Mouse (Mus musculus) neural tube, embryonic 12.5 days (tissue): ENCODE results near the gene Ugt1a1. TPM values are rescaled to one million over a fixed set of nuclear protein-coding genes. Genes with fewer than 3 reads are reported as not detected.
"Not testable (repeated sequence)": the region's sequence is repeated elsewhere in the genome, so short reads cannot be mapped to it uniquely, and the experiment has no call there.

Experiments
- ATAC-seq: fragments of 200-750 bp; cut with Nextera tagmentation; 2 replicates; pipeline ENCODE4 v1.8.0; 2017; ENCODE audit warnings: low read depth, mild to moderate bottlenecking, moderate TSS enrichment, moderate library complexity; ENCODE audit not compliant: low FRiP score
- H3K27ac ChIP-seq: fragments of 300-500 bp; sonication (generic); 2 replicates; pipeline ENCODE4 v1.5.1; 2016
- H3K27me3 ChIP-seq: fragments of 300-500 bp; sonication (generic); replicated peaks from 2 replicates; pipeline ENCODE4 v1.6.1; 2016; ENCODE audit warnings: mild to moderate bottlenecking
- H3K36me3 ChIP-seq: fragments of 300-500 bp; sonication (generic); 2 replicates; pipeline ENCODE4 v1.6.1; 2016; ENCODE audit warnings: mild to moderate bottlenecking
- H3K4me1 ChIP-seq: fragments of 300-500 bp; sonication (generic); 2 replicates; pipeline ENCODE4 v1.6.1; 2016
- H3K4me2 ChIP-seq: fragments of 300-500 bp; sonication (generic); replicated peaks from 2 replicates; pipeline ENCODE4 v1.6.1; 2016; ENCODE audit warnings: mild to moderate bottlenecking
- H3K4me3 ChIP-seq: fragments of 300-500 bp; sonication (generic); 2 replicates; pipeline ENCODE4 v1.5.1; 2016
- H3K9ac ChIP-seq: fragments of 300-500 bp; sonication (generic); 2 replicates; pipeline ENCODE4 v1.6.1; 2016; ENCODE audit warnings: mild to moderate bottlenecking
- H3K9me3 ChIP-seq: fragments of 300-500 bp; sonication (generic); 2 replicates; pipeline ENCODE4 v1.6.1; 2016; ENCODE audit warnings: mild to moderate bottlenecking
- WGBS: fragments of 180-500 bp; shearing (Covaris S2); methylation state at CpG from one replicate; pipeline ENCODE4 v1.1.7; 2016; 5-methylcytosine and 5-hydroxymethylcytosine counted together
- polyA plus RNA-seq: library from polyadenylated mRNA; unstranded; fragments of >200 nt; fragmentation: Nextera tagmentation; extraction: Ambion mirVana; gene quantifications from 2 replicates; pipeline ENCODE4 v1.2.1, GENCODE M21; 2016

Ugt1a1 gene
- polyA plus RNA-seq, 1 experiment from 2014 or later, result not detected

DNA sequence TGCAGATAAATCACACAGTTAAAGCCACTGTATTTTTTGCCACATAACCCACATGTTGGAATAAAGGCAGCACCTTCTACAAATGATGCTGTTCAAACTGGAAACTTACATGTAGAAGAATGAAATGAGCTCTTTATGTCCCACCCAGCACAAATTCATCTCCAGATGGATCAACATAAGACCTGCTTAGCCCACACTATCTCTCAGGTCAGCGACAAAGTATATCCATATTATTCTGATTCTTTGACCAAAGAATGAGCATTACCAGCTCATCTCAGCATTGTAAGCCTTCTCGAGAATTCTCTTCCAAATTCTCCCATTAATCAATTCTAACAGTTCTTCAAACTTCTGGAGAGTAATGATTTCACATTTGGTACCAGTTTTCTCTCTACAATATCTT, 10.5 kb downstream of the Ugt1a1 start:
- Histone ChIP-seq H3K27me3 (no peaks in the 10 kb centered on the region), H3K4me3 (no peak overlapping the region), H3K36me3 (no peaks in the 10 kb centered on the region), H3K9me3 (peaks cover 27% of the 10 kb centered on the region), H3K9ac (no peak overlapping the region), H3K4me2 (no peak overlapping the region), H3K4me1 (no peaks in the 10 kb centered on the region), H3K27ac (no peak overlapping the region)
- ATAC-seq, result no peak
- WGBS, result 49% methylated on average over 2 of the region's 2 CpGs

- H3K4me2 ChIP-seq, H3K27me3 ChIP-seq, H3K9ac ChIP-seq, H3K4me1 ChIP-seq, H3K4me3 ChIP-seq, H3K36me3 ChIP-seq, H3K27ac ChIP-seq, ATAC-seq: not testable (repeated sequence)
- H3K9me3 ChIP-seq, result peaks cover 31% of the 10 kb centered on the region
These were observed 11.3 kb downstream of the Ugt1a1 start for GRCm38 (mm10) chr1:88223011-88223515.

GRCm38 (mm10) chr1:88223591-88223990, 11.8 kb downstream of the Ugt1a1 start:
- Histone ChIP-seq H3K36me3 (no peaks in the 10 kb centered on the region), H3K27ac (no peak overlapping the region), H3K4me2 (no peak overlapping the region), H3K9me3 (peaks cover 36% of the 10 kb centered on the region), H3K27me3 (no peaks in the 10 kb centered on the region), H3K9ac (no peak overlapping the region), H3K4me1 (no peaks in the 10 kb centered on the region), H3K4me3 (no peak overlapping the region)
- no peak for ATAC-seq
- WGBS, result 58% methylated on average over 1 of the region's 1 CpGs

DNA sequence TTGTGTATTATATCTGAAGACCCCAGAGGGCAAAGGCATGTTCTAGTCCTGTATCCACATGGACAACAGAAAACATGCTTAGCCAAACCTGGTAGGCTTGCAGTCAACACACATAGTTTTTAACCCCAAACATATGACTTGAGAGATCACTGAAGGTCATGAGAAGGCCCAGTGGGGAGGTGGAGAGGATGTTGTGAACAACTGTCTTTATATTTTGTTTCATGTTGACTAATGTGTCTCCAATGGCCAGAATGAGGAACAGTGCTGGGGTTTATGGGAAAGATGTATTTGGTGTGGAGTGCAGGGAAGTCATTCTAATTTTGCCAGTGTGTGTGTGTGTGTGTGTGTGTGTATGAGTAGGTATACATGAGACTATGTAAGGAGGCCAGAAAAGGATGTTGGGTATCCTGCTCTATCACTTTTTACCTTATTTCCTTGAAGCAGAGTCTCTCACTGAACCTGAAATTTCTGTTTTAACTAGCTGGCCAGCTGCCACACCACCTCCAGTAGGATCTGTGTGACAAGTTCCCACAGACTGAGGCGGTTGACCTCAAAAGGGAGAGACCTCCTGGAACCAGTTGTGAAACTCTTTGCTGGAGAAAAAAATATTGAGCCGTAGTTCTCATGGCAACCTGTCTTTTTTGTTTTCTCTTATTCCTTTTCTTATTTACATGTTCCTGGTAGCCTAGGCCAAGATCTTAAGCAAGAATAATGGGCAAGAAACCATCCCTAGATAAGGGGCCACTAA, 12.4 kb downstream of the Ugt1a1 start:
- Histone ChIP-seq H3K4me2 (no peak overlapping the region), H3K27me3 (no peaks in the 10 kb centered on the region), H3K4me1 (no peaks in the 10 kb centered on the region), H3K27ac (no peak overlapping the region), H3K9ac (no peak overlapping the region), H3K9me3 (peaks cover 42% of the 10 kb centered on the region), H3K36me3 (no peaks in the 10 kb centered on the region), H3K4me3 (no peak overlapping the region)
- 72% methylated on average over 2 of the region's 2 CpGs for WGBS
- ATAC-seq, result no peak

GRCm38 (mm10) chr1:88225301-88225700, 13.5 kb downstream of the Ugt1a1 start:
- H3K9me3 ChIP-seq, result peaks cover 53% of the 10 kb centered on the region

DNA sequence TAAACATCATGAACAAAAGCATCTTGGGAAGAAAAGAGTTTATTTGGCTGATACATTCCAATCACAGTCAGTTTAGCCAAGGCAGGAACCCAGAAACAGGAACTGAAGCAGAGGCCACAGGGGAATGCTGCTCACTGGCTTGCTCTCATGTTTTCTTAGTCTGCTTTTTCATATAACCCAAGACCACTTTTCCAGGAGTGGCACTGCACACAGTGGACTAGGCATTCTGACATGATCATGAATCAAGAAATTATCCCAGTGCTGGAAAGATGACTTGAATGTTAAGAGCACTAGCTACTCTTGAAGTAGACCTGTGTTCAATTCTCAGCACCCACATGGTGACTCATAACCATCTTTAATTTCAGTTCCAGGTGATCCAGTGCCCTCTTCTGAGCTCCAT, 14.0 kb downstream of the Ugt1a1 start:
- Histone ChIP-seq H3K27ac (no peak overlapping the region), H3K9ac (no peak overlapping the region), H3K27me3 (no peaks in the 10 kb centered on the region), H3K9me3 (peaks cover 57% of the 10 kb centered on the region), H3K4me1 (no peaks in the 10 kb centered on the region), H3K36me3 (no peaks in the 10 kb centered on the region), H3K4me2 (no peak overlapping the region), H3K4me3 (no peak overlapping the region)
- no peak for ATAC-seq

More at GRCm38 (mm10) chr1:88225301-88225700, 13.5 kb downstream of the Ugt1a1 start:
- H3K4me1 ChIP-seq, H3K4me3 ChIP-seq, H3K36me3 ChIP-seq, H3K27me3 ChIP-seq, H3K4me2 ChIP-seq, ATAC-seq, H3K9ac ChIP-seq, H3K27ac ChIP-seq: not testable (repeated sequence)
- WGBS, result 36% methylated on average over 2 of the region's 2 CpGs

DNA sequence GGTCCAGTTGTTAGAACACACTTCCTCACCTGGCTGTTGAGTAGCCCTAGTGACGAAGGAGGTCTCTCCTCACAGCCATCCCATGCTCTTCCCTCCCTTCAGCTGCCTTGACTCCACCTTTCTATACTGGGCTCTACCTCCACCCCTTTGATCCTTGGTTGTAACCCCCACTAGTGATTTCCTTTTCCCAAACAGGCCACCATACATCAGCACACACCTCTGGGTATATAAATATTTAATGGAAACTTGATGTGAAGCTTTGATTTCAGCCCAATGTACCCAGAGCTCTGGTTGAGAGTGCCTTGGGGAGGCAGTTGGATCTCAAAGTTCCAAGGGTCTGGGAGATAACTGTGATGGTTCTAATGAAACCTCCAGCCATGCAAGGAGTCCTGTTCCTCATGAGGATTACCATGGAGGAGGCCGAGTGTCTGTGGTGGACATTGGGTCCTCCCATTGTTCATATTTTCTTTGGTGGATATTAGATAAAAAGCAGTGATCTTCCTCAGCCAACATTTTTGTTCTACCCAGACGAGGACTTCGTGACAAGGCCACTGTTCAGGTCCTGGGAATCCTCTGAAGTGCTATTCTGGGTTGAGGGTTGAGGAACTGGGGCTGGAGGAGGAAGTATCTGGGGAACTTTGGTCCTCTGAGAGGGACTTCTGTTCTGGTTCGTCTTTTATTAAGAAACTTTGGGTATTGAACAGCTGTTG, 15.1 kb downstream of the Ugt1a1 start, which contains the start of gene Mroh2a:
Gene Mroh2a (plus strand): TSS at position 317 of the 710 bp plus-strand sequence.
- H3K4me1 ChIP-seq, result no peaks in the 10 kb centered on the region
- no peaks in the 10 kb centered on the region for H3K36me3 ChIP-seq
- H3K9me3 ChIP-seq, result peaks cover 68% of the 10 kb centered on the region
- H3K4me2 ChIP-seq, result no peak within 1 kb of the TSS
- no peak within 1 kb of the TSS for H3K4me3 ChIP-seq
- no peak for ATAC-seq
- 55% methylated on average over 5 of the region's 5 CpGs for WGBS
- H3K27ac ChIP-seq, result no peak within 1 kb of the TSS
- no peaks in the 10 kb centered on the region for H3K27me3 ChIP-seq
- no peak within 1 kb of the TSS for H3K9ac ChIP-seq

GRCm38 (mm10) chr1:88227482-88227881, 15.7 kb downstream of the Ugt1a1 start:
- H3K36me3 ChIP-seq, result no peaks in the 10 kb centered on the region
- ATAC-seq, result no peak
- no peak overlapping the region for H3K9ac ChIP-seq
- peaks cover 71% of the 10 kb centered on the region for H3K9me3 ChIP-seq
- H3K4me1 ChIP-seq, result no peaks in the 10 kb centered on the region
- no peak overlapping the region for H3K4me2 ChIP-seq
- no peaks in the 10 kb centered on the region for H3K27me3 ChIP-seq
- WGBS, result 59% methylated on average over 2 of the region's 2 CpGs
- no peak overlapping the region for H3K4me3 ChIP-seq
- H3K27ac ChIP-seq, result no peak overlapping the region

DNA sequence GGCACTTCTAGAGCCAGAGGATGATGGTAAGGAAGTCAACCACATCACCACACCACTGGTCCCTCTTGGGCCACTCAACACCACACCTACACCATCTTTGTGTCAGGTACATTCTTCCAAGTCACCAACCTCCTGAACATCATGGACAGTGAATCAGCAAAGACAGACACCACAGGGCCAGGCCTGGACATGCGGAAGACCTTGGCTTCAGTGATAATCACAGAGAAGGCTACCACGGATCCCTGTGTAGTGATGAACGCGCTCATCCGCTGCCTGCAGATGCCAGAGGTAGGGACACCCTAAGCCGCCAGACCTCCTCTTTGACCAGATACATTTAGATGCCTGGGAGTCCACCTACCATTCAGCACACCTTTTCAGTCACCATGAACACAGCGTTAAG, 16.4 kb downstream of the Ugt1a1 start:
- no peaks in the 10 kb centered on the region for H3K27me3 ChIP-seq
- no peaks in the 10 kb centered on the region for H3K36me3 ChIP-seq
- H3K4me1 ChIP-seq, result no peaks in the 10 kb centered on the region
- no peak overlapping the region for H3K4me2 ChIP-seq
- peaks cover 77% of the 10 kb centered on the region for H3K9me3 ChIP-seq
- no peak overlapping the region for H3K4me3 ChIP-seq
- no peak overlapping the region for H3K27ac ChIP-seq
- H3K9ac ChIP-seq, result no peak overlapping the region
- no peak for ATAC-seq
- 68% methylated on average over 7 of the region's 7 CpGs for WGBS

- Histone ChIP-seq H3K4me3 (no peak overlapping the region), H3K36me3 (no peaks in the 10 kb centered on the region), H3K9ac (no peak overlapping the region), H3K27me3 (no peaks in the 10 kb centered on the region), H3K4me2 (no peak overlapping the region), H3K9me3 (peaks cover 92% of the 10 kb centered on the region), H3K4me1 (no peaks in the 10 kb centered on the region), H3K27ac (no peak overlapping the region)
- 79% methylated on average over 3 of the region's 3 CpGs for WGBS
- no peak for ATAC-seq
These were observed 17.8 kb downstream of the Ugt1a1 start for GRCm38 (mm10) chr1:88229566-88229965.

- 87% methylated on average over 5 of the region's 5 CpGs for WGBS
- ATAC-seq, result no peak
- H3K9ac ChIP-seq, result no peak overlapping the region
- no peaks in the 10 kb centered on the region for H3K36me3 ChIP-seq
- H3K27me3 ChIP-seq, result no peaks in the 10 kb centered on the region
- peaks cover 96% of the 10 kb centered on the region for H3K9me3 ChIP-seq
- H3K4me1 ChIP-seq, result no peaks in the 10 kb centered on the region
- no peak overlapping the region for H3K4me3 ChIP-seq
- no peak overlapping the region for H3K27ac ChIP-seq
- no peak overlapping the region for H3K4me2 ChIP-seq
These were observed 18.2 kb downstream of the Ugt1a1 start for GRCm38 (mm10) chr1:88229986-88230385.

DNA sequence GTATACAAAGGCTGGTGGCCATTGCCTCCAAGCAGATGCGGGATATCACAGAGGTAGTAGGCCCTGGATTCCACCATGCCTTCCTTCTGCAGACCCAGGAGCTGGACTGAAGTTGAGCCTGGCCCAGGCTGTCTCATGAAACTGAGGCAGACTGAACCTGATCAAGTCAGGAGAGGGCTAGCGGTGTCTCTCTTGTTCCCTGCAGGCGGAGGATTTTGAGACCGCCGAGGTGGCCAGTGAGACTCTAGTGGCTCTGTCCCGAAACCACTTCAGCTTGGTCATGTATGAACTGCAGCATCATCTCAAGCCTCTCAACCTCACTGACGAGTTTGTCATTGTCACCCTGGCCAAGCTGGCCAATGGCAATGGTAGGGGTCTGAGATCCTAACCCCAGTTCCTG, 18.7 kb downstream of the Ugt1a1 start:
- Histone ChIP-seq H3K4me3 (no peak overlapping the region), H3K9ac (no peak overlapping the region), H3K36me3 (no peaks in the 10 kb centered on the region), H3K4me1 (no peaks in the 10 kb centered on the region), H3K9me3 (peaks cover 98% of the 10 kb centered on the region), H3K27me3 (no peaks in the 10 kb centered on the region), H3K27ac (no peak overlapping the region), H3K4me2 (no peak overlapping the region)
- WGBS, result 71% methylated on average over 7 of the region's 7 CpGs
- no peak for ATAC-seq
